Mouse (Mus musculus) ES-Bruce4 (cell line): ENCODE measurements around the gene Mmp25.
"Not testable (repeated sequence)": the region's sequence is repeated elsewhere in the genome, so short reads cannot be mapped to it uniquely, and the experiment has no call there.

Experiments
- CTCF ChIP-seq: IDR thresholded peaks from one replicate; pipeline ENCODE4 v1.8.1; 2011; ENCODE audit warnings: low read depth, low read length
- POLR2A ChIP-seq: IDR thresholded peaks from one replicate; pipeline ENCODE4 v1.8.1; 2011; ENCODE audit warnings: low read length; ENCODE audit not compliant: insufficient read depth

- TF ChIP-seq POLR2A, CTCF: not testable (repeated sequence)
These were observed 49.9 kb downstream of the Mmp25 start for GRCm38 (mm10) chr17:23595139-23595538.
